Mouse (Mus musculus): ENCODE results near the gene Ptrh1. TPM values are rescaled to one million over a fixed set of nuclear protein-coding genes. Genes with fewer than 3 reads are reported as not detected.

Gene Ptrh1
- polyA plus RNA-seq (2016; fragmentation: Nextera tagmentation; extraction: Ambion mirVana): 4.3 and 5.5 TPM in 2 replicates

DNA sequence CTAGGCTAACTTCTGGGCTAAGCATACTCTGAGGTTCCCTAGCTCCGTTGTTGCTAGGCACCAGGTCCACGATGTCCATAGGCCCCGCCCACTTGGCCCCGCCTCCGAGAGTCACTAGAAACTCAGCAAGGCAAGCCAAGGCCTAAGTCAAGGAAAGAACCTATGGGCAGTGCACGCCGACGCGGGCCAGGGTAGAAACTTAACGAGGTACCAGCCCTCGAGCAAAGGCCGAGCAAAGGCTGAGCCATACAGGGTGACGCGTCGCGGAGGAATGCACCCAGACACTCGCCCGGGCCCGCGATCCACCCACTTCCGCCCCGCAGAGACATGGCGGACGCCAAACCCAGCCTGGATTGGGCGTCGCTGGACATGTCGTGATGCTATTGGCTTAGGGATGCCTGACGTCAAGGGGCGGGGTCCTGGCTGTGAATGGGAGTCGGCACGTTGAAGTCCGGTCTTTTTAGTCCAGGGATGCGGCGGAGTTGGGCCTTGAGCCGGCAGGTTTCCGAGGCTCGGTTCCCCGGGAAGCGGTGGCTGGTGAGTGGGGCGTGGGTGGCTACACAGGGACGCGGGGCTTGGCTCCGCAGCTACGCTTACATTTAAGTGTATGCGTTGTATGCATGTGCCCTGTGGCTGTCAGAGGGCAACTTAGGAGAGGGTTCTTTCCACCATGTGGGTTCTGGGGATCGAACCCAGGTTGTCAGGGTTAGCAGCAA is at the start of gene Ptrh1, which contains the start of gene Ttc16:
Gene Ptrh1 (plus strand): TSS at position 428 of the 716 bp plus-strand sequence.
Gene Ttc16 (minus strand): TSS at position 275 of the 716 bp plus-strand sequence.
- no peak within 1 kb of the TSS for H3K27ac ChIP-seq
- H3K36me3 ChIP-seq: no peaks in the 10 kb centered on the region
- H3K4me3 ChIP-seq: peak within 1 kb of the TSS; percentile 60
- H3K4me1 ChIP-seq: peaks cover 18% of the 10 kb centered on the region
- under 1% methylated on average over 46 of the region's 46 CpGs for WGBS
- peak; percentile 97 for ATAC-seq (ENCODE audit: low FRiP score, low read depth)
- H3K4me2 ChIP-seq (replicated peaks): peak within 1 kb of the TSS; percentile 69
- H3K27me3 ChIP-seq (replicated peaks): 0 out of 2 replicates have a peak, but pooled peaks cover 6% of the 10 kb centered on the region
- H3K9me3 ChIP-seq: no peaks in the 10 kb centered on the region
- H3K9ac ChIP-seq: peak within 1 kb of the TSS; percentile 45; the same call in 1 of the 2 replicates

- Histone ChIP-seq H3K4me2 (replicated peaks) (peak overlapping the region; percentile 57), H3K36me3 (no peaks in the 10 kb centered on the region), H3K4me1 (peaks cover 14% of the 10 kb centered on the region; the same call in 1 of the 2 replicates), H3K27me3 (replicated peaks) (no peaks in the 10 kb centered on the region), H3K9ac (peak overlapping the region; percentile 14; the same call in 1 of the 2 replicates), H3K9me3 (no peaks in the 10 kb centered on the region), H3K4me3 (peak overlapping the region; percentile 33), H3K27ac (no peak overlapping the region)
- ATAC-seq (ENCODE audit: low FRiP score, low read depth): peak; percentile 94
- under 1% methylated on average over 16 of the region's 16 CpGs for WGBS
Measured at GRCm38 (mm10) chr2:32727435-32727834, 48.2 kb upstream of the Ptrh1 start.

DNA sequence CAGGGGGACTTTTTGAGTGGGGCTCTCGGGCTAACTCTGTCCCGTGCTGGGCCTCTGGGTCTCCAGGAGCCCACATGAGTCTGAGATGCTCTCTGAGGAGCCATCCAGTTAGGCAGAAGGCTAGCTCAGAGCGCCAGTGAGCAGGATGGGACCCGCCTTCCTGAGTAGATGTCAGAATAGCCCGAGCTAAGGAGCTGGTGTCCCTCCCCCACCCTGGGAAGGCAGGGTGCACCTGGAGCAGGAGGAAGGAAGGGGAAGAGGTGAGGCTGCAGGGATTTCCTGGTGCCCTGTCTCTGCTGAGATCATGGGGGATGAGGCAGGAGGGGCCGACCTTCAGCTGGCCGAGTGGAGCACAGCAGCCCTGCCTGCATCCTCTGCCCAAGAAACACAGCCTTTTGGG is 47.1 kb upstream of the Ptrh1 start:
- Histone ChIP-seq H3K4me1 (peaks cover 14% of the 10 kb centered on the region; the same call in 1 of the 2 replicates), H3K4me3 (peak overlapping the region; percentile 33; the same call in 1 of the 2 replicates), H3K27ac (no peak overlapping the region), H3K36me3 (no peaks in the 10 kb centered on the region), H3K9me3 (no peaks in the 10 kb centered on the region), H3K4me2 (replicated peaks) (peak overlapping the region; percentile 57), H3K9ac (no peak overlapping the region), H3K27me3 (replicated peaks) (no peaks in the 10 kb centered on the region)
- WGBS: 49% methylated on average over 7 of the region's 7 CpGs
- no peak for ATAC-seq (ENCODE audit: low FRiP score, low read depth)

DNA sequence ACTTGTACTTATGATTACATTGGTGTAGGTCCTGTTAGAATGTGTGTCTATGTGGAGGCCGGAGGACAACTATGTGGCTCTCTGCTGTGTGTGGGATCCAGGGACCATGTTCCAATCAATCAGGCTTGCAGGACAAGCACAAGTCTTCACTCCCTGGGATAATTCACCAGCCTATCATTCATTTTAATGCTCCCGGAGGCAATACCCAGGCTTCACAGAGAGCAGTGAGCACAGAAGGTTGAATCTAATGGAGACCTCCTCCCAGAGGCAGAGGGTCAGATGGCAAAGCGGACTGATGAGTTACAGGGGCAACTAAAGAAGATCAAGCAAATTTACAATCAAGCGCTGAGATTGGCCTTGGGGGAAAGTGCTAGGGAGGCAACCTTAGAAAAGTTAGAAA is 46.0 kb upstream of the Ptrh1 start:
- no peak overlapping the region for H3K9ac ChIP-seq
- ATAC-seq (ENCODE audit: low FRiP score, low read depth): no peak
- H3K4me3 ChIP-seq: no peak overlapping the region
- H3K4me1 ChIP-seq: peaks cover 17% of the 10 kb centered on the region; the same call in 1 of the 2 replicates
- H3K4me2 ChIP-seq (replicated peaks): no peak overlapping the region; the same call in 1 of the 2 replicates
- 57% methylated on average over 4 of the region's 4 CpGs for WGBS
- no peaks in the 10 kb centered on the region for H3K27me3 ChIP-seq (replicated peaks)
- H3K27ac ChIP-seq: no peak overlapping the region
- H3K36me3 ChIP-seq: no peaks in the 10 kb centered on the region
- no peaks in the 10 kb centered on the region for H3K9me3 ChIP-seq

- 54% methylated on average over 11 of the region's 11 CpGs for WGBS
- H3K9ac ChIP-seq: 0 out of 2 replicates have a peak overlapping the region, but pooled peaks have one; percentile 17
- H3K4me2 ChIP-seq (replicated peaks): peak overlapping the region; percentile 27
- no peaks in the 10 kb centered on the region for H3K9me3 ChIP-seq
- H3K27ac ChIP-seq: no peak overlapping the region; the same call in 1 of the 2 replicates
- no peak overlapping the region for H3K4me3 ChIP-seq
- no peaks in the 10 kb centered on the region for H3K36me3 ChIP-seq
- no peaks in the 10 kb centered on the region for H3K27me3 ChIP-seq (replicated peaks)
- no peak for ATAC-seq (ENCODE audit: low FRiP score, low read depth)
- H3K4me1 ChIP-seq: peaks cover 19% of the 10 kb centered on the region; the same call in 1 of the 2 replicates
Measured at GRCm38 (mm10) chr2:32730854-32731253, 44.7 kb upstream of the Ptrh1 start.

DNA sequence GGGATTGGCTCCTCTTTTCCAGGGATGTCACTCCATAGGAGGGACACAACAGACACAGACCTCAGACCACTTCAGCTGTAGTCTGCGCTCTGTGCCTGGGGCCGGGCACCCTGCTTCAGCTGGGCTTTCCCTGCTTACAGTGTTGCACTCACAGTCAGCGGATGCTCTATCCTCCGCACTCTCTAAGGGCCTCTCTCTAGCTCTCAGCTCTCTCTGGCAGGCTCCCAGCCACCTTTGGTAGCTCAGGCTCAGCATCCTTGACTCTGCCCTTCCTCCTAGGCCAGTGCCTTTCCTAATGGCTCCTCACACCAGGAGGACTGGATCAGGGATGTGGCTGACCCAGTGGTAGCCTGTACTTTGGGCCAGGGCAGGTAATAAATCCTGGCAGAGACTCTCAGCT is 43.7 kb upstream of the Ptrh1 start:
- peaks cover 19% of the 10 kb centered on the region; the same call in 1 of the 2 replicates for H3K4me1 ChIP-seq
- H3K4me3 ChIP-seq: no peak overlapping the region
- no peak for ATAC-seq (ENCODE audit: low FRiP score, low read depth)
- H3K27me3 ChIP-seq (replicated peaks): no peaks in the 10 kb centered on the region
- 78% methylated on average over 4 of the region's 4 CpGs for WGBS
- H3K27ac ChIP-seq: no peak overlapping the region
- no peak overlapping the region for H3K4me2 ChIP-seq (replicated peaks)
- H3K36me3 ChIP-seq: no peaks in the 10 kb centered on the region
- H3K9ac ChIP-seq: no peak overlapping the region
- no peaks in the 10 kb centered on the region for H3K9me3 ChIP-seq

DNA sequence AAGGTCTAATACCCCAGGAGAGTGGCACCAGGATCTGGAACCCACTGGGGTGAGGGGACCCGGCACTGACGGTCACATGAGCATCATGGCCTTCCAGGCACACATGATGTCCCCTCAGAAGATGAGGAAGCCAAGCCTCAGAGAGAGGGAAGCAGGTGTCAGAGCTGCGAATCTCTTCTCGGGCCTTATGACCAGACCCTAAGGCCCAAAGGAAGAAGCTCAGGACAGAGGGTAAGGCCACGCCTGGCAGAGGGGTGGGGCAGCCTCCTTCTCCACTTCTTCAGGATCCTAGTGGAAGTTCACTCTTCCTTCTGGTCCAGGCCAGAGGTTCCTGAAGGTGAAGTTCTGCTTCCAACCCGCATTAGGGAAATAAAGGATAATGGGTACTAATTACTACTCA is 42.9 kb upstream of the Ptrh1 start:
- no peaks in the 10 kb centered on the region for H3K9me3 ChIP-seq
- H3K27ac ChIP-seq: no peak overlapping the region
- no peak overlapping the region for H3K9ac ChIP-seq
- no peaks in the 10 kb centered on the region for H3K27me3 ChIP-seq (replicated peaks)
- H3K4me3 ChIP-seq: no peak overlapping the region
- peaks cover 15% of the 10 kb centered on the region; the same call in 1 of the 2 replicates for H3K4me1 ChIP-seq
- H3K4me2 ChIP-seq (replicated peaks): no peak overlapping the region
- ATAC-seq (ENCODE audit: low FRiP score, low read depth): no peak
- 78% methylated on average over 6 of the region's 6 CpGs for WGBS
- no peaks in the 10 kb centered on the region for H3K36me3 ChIP-seq

DNA sequence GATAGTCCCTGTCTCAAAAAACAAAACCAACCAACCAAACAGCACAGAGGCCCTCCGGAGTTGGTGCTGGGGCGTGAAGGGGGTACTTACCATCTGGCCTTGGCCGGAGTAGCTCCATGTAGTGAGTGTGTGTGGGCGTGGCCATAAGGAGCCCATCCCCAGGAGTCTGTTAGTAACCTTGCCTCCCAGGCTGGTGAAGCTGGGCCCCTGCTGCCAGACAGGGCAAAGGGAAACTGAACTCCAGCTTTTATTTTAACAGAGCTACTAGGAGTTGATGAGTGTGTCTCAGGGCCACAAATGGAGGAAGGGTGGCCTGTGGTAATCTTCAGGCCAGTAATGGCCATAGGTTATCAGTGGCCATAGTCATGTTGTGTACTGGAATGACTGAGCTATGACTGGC is 41.1 kb upstream of the Ptrh1 start:
- no peak for ATAC-seq (ENCODE audit: low FRiP score, low read depth)
- Histone ChIP-seq H3K36me3 (no peaks in the 10 kb centered on the region), H3K4me1 (peaks cover 15% of the 10 kb centered on the region; the same call in 1 of the 2 replicates), H3K9me3 (no peaks in the 10 kb centered on the region), H3K27ac (no peak overlapping the region), H3K9ac (no peak overlapping the region), H3K27me3 (replicated peaks) (no peaks in the 10 kb centered on the region), H3K4me2 (replicated peaks) (no peak overlapping the region), H3K4me3 (no peak overlapping the region)
- WGBS: 40% methylated on average over 4 of the region's 4 CpGs

GRCm38 (mm10) chr2:32734933-32735332 is 40.7 kb upstream of the Ptrh1 start:
- no peak for ATAC-seq (ENCODE audit: low FRiP score, low read depth)
- Histone ChIP-seq H3K4me2 (replicated peaks) (no peak overlapping the region), H3K4me1 (peaks cover 15% of the 10 kb centered on the region; the same call in 1 of the 2 replicates), H3K9ac (no peak overlapping the region), H3K27ac (no peak overlapping the region), H3K9me3 (no peaks in the 10 kb centered on the region), H3K27me3 (replicated peaks) (no peaks in the 10 kb centered on the region), H3K36me3 (no peaks in the 10 kb centered on the region), H3K4me3 (no peak overlapping the region)
- 65% methylated on average over 4 of the region's 4 CpGs for WGBS

DNA sequence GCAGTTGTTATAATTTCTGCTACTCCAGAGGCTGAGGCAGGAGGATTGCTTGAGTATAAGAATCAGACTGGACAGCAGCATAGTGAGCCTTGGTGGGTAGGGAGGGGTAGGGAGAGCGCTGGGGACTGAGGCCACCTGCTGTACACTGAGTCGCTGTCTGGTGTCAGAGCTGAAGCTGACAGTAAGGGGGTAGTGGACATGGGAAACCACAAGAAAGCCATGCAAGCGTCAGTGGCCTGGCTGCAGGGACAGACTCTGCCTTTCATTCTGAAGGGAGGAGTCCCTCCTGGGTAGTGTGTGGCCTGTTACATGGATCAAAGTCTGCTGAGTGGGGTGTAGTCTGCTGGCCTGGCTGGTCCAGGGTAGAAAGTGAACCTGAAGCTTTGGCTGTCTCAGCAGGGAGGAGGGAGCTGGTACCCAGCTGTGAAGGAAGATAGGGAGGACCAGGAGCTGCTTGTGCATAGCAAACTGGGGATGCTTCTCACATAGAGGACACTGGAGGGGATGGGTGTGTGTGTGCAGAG is 39.2 kb upstream of the Ptrh1 start:
- Histone ChIP-seq H3K27ac (no peak overlapping the region), H3K4me3 (no peak overlapping the region), H3K36me3 (no peaks in the 10 kb centered on the region), H3K9ac (no peak overlapping the region), H3K9me3 (no peaks in the 10 kb centered on the region), H3K4me2 (replicated peaks) (no peak overlapping the region), H3K27me3 (replicated peaks) (no peaks in the 10 kb centered on the region), H3K4me1 (peaks cover 9% of the 10 kb centered on the region)
- WGBS: 43% methylated on average over 3 of the region's 3 CpGs
- ATAC-seq (ENCODE audit: low FRiP score, low read depth): no peak

GRCm38 (mm10) chr2:32737008-32737407 is 38.6 kb upstream of the Ptrh1 start:
- no peak overlapping the region for H3K9ac ChIP-seq

GRCm38 (mm10) chr2:32739311-32739710 is 36.3 kb upstream of the Ptrh1 start:
- Histone ChIP-seq H3K36me3 (peaks cover 3% of the 10 kb centered on the region; the same call in 1 of the 2 replicates), H3K27ac (no peak overlapping the region), H3K4me3 (no peak overlapping the region), H3K9ac (no peak overlapping the region), H3K4me2 (replicated peaks) (no peak overlapping the region), H3K4me1 (peaks cover 26% of the 10 kb centered on the region), H3K9me3 (no peaks in the 10 kb centered on the region), H3K27me3 (replicated peaks) (0 out of 2 replicates have a peak, but pooled peaks cover 3% of the 10 kb centered on the region)
- WGBS: 76% methylated on average over 4 of the region's 4 CpGs
- ATAC-seq (ENCODE audit: low FRiP score, low read depth): no peak

More at GRCm38 (mm10) chr2:32737008-32737407, 38.6 kb upstream of the Ptrh1 start:
- Histone ChIP-seq H3K27ac (no peak overlapping the region), H3K4me2 (replicated peaks) (no peak overlapping the region), H3K36me3 (no peaks in the 10 kb centered on the region), H3K9me3 (no peaks in the 10 kb centered on the region), H3K27me3 (replicated peaks) (no peaks in the 10 kb centered on the region), H3K4me3 (no peak overlapping the region), H3K4me1 (peaks cover 15% of the 10 kb centered on the region)
- 59% methylated on average over 6 of the region's 6 CpGs for WGBS
- ATAC-seq (ENCODE audit: low FRiP score, low read depth): no peak

Measured in neural tube, embryonic 12.5 days (tissue).